Mouse (Mus musculus): ENCODE data around the gene Dgkb.

The Dgkb gene

DNA sequence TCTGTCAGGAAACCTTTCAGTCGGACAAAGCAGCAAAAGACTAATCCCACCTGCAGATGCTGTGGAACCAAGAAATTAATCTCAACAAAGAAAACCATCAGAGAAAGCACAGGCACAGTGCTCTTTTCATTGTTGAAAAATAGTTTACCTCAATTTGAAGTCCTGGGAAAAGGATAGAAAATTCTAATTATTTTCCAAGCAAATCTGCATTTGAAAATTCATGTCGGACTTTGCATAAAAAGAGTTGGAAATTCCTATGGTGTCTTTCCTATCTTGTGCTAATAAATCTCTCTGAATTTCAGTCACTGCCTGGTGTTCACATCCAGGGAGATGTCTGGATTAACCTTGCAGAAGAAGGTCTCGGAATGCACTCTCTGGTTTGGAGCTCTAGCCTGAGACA, at the start of gene Dgkb:
Dgkb (plus strand) TSS at position 301 of the 400 bp plus-strand sequence.
- DNase-seq (ENCODE audit: low spot score in 2 of 2): no peak

DNA sequence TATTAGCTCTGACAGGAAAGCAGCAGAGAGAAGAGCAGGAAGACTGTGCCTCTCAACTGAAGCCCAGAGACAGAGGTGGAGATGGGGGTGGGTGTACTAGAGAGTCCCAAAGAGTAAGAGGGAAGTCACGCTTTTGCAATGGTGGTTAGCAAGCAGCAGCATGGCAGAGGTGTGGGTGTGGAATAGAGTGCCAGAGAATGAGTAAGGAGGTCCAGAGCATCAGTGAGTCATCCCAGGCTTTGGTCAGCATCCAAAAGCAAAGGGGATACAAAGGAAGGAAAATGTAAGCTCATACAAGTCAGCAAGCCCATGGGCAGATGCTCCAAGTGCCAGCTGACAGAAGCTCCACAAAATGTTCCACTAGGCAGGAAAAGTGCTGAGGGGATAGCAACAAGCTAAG, 47.7 kb upstream of the Dgkb start:
- peak; percentile 71 to 87 for DNase-seq (ENCODE audit: low spot score in 2 of 2)

DNA sequence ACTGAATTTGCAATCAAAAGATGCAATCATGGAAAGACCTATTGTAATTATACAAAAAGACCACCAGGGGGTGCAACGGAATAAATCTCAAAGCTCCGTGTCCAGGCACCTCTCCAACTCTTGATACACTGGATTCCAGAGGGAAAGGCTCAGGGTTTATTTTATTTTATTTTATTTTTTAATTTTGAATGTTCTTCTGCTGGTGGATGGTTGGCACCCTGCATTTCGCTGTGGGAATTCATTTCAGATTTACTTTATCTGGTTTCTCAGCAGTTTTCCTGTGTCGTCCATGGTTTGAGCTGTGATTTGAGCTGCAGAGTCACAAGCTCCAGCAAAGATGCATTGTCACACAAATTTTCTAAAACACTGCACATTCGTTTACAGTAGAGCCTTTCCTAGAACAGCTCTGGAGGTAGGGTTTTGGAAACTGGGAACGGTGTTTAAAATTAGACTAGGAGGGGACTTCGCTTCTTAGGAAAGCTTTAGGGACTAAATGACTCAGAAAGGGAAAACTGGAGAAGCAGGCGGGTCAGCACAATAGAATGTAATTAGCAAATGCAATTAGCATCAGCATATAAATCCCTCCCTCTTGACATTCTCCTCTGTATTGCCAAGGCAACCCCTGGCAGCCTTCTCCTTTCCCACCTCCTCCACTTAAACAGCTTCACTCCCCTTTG, 43.7 kb upstream of the Dgkb start:
- peak; percentile 2 to 13 for DNase-seq (ENCODE audit: low spot score in 2 of 2)

DNA sequence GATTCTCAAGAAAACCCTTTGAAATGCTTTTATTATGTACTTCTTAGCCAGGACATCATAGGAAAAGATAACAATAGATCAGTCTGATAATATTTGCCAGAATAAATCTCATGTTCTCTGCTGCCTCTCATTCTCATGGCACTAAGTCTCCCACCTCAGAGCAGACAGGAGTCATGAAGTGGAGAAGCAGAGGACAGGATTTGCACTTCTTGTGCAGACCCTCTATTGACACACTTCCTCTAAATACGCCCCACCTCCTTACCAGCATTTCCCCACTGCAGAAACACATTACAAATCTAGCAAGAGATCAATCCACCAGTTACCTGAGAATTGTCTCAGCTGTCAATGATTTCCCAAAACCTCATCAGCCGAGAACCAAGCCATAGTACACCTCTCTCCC, 42.9 kb upstream of the Dgkb start:
- no peak for DNase-seq (ENCODE audit: low spot score in 2 of 2)

DNA sequence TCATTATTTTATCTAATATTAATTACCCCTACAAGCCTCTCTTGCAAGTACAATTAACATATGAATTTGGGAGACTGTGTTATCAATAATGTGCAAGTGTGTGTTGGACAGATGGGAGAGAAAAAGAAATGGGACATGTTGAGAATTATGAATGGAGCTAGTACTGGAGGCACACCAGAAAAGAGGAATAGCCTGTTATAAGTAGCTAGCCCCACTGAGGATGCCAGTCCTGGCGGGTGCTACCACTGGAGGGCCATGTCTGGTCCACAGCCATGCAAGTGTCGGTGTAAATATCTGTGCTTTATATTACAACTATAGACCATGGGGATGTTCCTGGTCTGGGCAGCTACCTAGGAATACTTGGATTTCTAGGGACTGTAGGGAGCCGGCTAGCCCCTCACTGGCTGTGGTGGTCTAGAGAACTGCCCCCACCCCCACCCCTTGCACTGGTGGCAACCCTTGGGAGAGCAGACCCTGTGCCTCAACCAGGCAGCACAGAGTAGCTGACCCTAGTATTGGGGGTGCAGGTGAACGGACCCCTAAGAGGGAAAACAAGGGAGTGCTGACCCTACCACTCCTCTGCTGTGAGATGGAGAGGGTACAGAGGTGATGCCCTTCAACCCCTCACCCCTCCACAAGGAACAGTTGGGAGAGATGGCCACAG, 21.1 kb upstream of the Dgkb start:
- DNase-seq (ENCODE audit: low spot score in 2 of 2): no peak

DNA sequence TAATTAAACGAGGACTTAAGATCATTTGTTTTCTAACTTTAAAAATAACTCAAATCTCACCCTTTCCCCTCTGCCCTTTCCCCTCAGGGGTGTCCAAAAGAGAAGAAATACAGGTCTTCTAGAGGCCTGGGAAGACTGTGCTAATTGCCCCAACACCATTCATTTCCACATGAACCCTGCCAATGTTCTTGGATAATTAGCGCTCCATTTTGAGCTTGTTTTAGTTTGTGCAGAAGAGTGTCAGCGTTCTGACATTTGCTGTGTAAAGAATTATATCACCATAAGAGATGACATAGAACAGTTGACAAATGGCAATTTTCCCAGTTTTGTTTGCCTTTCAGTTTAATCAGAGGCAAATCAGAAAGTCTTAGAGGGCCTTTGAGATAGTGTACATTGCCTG, 3.4 kb upstream of the Dgkb start:
- no peak for DNase-seq (ENCODE audit: low spot score in 2 of 2)

DNA sequence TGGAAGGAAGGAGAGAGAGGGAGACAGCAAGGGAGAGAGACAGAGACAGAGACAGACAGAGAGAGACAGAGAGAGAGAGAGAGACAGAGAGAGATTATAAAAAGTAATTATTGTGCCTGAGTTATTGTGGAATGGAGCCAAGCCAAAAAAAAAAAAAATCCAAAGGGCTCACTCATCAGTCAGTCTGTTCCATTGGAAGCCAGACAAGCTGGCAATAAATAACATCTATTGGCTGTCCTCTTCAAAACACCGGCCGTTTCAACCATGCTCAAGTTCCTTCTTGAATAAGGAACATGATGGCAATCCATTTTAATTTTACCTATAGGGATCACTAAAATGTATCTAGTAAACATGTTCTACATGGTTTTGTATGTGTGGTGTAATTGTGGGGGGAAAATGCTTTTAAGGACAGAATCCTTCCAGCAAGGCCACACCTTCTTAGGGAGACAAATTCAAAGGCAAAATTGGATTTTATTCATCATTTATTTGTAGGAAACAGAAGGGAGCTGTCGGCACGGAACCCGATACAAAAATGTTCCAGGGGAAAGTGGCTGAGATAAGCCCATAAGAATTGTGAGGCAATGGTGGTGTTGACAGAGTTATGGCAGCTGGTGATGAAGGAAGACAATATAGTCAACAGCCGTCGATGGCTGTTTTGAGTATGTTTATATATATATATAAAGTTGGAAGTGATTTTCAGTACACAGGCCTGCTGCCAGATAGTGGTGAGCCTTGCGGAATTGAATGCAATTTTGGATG, 3.7 kb downstream of the Dgkb start:
- no peak for DNase-seq (ENCODE audit: low spot score in 2 of 2)

DNA sequence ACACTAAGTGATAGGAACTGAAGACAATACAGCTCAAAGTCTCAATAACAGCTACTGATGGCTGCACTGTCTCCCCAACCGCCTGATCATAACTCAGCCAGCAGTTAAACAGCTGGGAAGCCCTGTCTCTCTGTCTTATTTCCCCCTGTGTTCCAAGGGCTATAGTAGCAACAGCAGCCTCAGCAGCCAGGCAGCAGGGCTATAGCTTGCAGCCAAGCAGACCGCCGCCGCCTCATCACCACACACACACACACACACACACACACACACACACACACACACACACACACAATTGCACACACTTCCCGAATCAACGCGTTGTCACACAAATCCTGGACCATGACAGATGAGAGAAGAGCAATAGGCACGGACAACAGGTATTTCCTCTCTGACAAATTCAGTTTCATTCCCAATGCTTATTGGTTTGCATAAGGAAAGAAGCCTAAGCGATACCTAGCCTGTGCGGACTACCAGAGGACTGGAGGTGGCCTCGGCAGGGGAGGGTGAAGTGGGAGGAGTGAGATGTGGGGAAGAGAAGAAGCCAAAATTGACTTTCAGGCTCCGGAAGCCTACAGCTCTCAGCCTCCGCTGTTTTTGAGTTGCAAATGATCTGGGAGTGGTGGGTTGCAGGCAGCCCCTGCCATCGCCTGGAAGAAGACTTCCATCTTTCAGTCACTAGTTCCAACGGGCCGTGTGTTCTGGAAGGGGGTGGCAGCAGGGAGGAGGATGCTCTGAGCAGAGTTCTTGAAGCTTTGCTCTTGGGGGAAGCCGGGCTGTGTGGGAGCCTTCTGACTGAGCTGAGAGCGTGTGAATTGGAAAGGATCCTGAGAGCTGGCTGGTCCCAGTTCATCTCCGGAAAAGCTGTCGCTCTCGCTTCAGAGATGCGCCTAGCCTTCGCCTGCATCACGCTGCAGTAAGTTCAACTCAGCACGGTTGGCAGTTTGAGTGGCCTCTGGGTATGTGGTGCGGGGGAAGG, 62.8 kb downstream of the Dgkb start:
- DNase-seq (ENCODE audit: low spot score in 2 of 2): peak; percentile 69 to 87

DNA sequence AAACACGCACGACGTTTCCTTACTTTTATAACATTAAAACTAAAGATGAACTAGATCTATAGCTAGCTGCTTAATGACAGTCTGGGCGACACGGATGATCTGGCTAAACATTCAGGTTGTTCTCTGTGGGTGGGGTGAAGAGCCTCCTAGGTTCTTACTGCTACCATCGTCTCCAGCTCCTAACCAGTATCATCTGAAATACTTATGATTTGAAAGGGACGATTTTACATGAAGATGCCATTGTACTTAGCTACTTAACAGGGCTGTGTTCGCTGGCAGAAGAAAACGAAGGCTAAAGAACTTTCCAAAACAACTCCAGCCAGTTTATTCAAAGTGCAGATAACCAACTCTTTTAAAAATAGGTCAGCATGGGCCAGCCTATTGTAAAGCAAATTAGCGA, 63.9 kb downstream of the Dgkb start:
- DNase-seq (ENCODE audit: low spot score in 2 of 2): no peak

DNA sequence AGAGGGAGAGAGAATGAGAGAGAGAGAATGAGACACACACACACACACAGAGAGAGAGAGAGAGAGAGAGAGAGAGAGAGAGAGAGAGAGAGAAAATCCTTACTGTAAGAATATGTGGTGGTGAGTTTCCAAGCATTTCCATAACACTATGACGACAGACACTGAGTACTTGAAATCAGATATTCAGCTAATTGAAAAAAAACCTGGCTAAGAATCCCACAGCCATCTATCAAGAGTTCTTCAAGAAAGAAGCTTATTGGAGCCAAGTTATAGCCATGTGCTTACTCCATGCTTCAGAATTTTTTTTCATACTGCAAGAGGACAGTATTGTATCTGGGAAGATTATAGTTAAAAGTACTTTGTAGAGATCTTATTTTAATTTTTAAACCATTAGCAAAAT, 65.3 kb downstream of the Dgkb start:
- DNase-seq (ENCODE audit: low spot score in 2 of 2): no peak

DNA sequence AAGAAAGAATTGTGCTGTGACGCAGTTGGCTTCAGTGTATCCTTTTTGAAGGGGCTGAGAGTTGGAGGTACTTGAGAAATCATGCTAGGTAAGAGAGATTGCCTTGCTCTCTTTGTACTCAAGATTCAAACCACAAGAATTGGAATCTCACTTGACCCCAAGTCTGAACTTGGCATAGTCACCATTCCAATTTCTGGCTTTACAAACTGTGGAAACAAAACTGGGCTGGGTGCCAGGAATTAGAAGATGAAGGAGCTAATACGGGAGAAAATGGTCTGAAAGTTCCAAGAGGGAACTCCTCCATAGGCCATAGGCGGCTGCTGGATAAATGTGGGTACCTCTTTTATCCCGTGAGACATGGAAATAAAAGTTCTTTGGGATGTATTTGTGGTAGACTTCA, 66.3 kb downstream of the Dgkb start:
- DNase-seq (ENCODE audit: low spot score in 2 of 2): no peak

DNA sequence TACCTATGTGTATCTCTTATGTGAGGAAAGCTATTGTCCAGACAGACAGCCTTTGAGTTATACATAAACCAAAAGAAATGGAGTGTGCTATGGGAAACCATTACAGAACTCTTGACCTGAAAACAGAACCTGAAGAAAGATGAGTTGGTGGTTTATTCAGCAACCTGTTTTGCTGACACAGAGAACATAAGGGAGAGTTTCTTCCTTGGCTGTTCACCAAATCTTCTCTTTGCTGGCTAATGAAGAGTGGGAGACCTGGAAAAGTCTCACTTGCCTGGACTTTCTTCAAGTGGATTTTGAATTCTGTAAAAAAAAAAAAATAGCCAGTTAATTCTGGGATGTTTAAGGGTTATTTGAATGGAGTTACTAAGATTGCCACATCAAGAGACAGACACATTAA, 71.1 kb downstream of the Dgkb start:
- DNase-seq (ENCODE audit: low spot score in 2 of 2): no peak

DNA sequence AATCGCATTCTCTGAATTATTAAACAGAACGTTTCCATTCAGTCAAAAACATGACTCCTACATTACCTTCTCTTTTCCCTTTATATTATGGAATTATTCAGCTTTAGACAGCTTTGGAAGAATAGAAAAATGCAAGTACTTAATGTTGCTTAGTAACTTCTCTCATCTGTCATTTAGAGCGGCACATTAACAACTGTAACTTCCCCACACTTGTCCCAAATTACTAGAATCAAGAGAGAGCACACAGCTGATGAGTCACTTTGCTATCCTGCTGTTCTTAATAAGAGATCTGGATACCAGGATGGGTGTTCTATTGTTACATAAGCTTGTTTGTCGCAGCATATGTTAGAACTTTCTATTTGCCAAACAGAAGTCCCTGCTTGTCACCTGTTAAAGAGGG, 71.9 kb downstream of the Dgkb start:
- DNase-seq (ENCODE audit: low spot score in 2 of 2): no peak

DNA sequence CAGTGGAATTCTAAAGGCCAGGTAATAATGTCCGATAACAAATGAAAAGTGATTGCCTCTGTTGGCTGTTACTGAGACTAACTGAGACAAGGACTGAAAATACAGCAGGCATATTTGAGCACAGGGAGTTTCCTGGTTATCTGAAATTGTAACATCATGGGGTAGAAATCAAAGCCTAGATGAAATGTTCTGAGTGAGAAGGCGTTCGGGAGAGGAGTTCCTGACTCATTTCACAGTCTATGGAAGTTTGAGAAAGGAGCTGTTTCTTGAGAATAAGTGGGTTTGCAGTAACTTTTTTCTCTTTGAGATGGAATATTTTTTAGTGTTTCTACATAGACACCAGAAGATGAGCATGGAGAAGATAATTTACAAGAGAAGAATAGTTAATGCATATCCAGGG, 73.8 kb downstream of the Dgkb start:
- no peak for DNase-seq (ENCODE audit: low spot score in 2 of 2)

DNA sequence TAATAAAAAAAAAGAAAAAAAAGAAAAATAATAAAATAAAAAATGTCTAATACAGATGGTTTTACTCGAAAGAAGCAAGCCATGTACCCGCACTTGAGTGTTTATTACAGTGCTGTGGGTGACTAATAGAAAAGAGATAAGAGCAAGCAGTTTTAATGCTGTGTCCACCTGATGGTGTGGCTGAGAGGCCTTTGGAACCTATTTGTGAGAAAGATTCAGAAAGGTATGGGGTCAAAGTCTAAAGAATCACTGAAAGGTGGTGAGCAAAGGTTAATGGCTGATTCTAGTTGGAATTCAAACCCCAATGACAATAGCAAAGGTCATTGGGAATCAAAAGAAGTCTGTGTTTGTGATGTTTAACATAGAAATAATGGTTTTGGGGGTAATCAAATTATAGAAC, 124.6 kb downstream of the Dgkb start:
- DNase-seq (ENCODE audit: low spot score in 2 of 2): no peak

DNA sequence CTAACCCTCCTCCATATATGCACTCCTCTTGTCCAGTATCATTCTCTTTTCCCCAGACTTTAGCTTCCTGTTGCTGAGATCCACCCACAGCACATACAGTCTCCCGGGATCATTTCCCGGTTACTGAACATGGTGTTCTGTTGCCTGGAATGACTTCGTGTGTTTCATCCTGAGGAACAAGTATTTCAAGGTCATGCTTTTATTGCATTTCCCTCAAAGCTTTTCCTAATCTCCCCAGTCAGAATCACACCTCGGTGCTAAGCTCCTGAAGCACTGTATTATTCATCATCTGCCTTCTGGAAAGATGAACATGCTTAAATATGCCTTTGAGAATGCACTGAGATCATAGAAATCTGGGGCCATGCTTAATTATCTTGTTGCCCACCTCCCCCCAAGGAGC, 138.7 kb downstream of the Dgkb start:
- no peak for DNase-seq (ENCODE audit: low spot score in 2 of 2)

DNA sequence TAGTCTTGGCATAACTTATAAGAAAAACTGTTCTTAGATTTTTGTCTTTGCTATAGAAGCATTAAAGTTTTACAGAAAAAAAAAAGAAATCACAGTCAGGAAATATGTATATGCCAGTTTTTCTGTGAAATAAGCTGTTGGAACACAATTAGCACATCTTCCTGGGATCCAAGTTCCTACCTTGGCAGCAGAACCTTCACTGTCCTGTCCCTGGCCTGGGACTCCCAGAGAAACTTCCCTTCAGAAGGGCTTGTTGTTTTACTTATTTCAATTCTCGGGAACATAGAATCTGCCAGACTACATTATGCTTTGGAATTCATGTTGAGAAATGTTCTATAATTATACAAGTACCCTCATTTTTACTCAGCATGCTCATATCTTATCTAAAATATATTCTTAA, 154.0 kb downstream of the Dgkb start:
- DNase-seq (ENCODE audit: low spot score in 2 of 2): no peak

DNA sequence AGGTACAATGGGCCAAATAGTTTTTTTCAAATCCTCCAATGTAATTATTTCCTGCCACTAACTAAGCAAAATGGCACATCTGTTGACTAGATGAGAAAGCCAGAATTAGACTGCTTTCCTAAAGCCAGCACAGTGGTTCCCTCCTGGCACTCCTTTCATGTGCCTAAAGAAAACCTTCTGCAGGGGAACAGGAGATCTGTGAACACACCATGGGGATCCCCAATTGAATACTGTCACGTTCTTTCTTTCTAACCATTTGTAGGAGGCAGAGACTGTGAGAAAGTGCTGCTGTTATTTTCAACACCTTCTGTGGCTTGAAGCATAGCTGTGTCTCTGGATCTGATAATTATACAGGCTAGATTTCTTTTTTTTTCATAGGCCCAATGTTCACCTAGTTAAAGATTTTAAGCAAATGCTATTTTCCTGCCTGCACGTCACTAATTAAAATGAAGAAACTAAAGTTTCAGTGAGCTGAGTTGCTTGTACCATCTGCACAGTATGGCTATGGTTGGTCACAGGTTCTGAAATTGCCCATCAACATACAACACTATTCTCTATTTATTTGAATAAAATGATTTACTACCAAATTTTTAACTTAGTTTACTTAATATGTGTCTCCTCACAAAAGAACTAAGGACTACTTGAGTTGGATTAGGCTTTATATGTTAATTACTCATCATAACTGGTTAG, 161.1 kb downstream of the Dgkb start:
- peak; percentile 8 to 53 for DNase-seq (ENCODE audit: low spot score in 2 of 2)

DNA sequence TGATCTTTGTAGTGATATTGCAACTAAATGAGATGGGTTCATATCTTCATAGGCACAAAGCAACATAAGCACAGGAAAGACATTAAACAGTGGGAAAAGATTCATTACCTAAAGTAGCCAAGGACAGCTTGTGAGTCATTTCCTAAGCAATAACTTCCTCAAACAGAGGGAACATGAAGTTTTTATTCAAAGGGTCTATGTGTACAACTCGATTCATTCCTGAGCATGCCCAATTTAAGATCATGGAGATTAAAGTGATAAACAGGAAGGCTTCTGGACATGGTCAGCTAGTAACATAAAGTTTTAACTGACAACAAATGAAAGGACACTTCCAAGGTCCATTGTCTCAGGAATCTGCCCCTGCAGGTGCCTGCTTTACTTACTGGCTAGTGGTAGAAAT, 167.8 kb downstream of the Dgkb start:
- DNase-seq (ENCODE audit: low spot score in 2 of 2): no peak

DNA sequence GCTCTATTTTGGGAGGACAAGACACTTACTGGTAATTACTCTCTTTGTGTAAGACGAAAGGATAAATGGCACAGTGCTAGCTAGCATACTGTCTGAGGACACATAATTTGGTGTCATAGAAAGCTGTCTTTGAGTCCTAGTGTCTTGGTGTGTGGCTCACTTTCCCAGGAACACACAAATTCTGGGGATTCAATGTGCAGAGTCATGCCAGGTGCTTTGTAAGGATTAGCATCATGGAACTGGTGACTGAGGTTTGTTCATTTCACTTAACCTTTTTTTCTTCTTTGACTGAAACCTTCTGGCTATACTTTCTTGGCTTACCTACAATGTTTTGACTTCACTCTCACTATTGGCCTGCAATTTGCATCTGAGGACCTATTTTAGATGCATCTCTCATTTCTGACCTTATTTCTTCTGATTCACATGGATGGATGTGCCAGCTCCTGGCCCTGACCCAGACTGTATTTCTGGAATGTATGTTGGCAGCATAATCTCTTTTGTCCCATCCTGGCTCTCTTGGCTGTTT, 170.6 kb downstream of the Dgkb start:
- no peak for DNase-seq (ENCODE audit: low spot score in 2 of 2)

DNA sequence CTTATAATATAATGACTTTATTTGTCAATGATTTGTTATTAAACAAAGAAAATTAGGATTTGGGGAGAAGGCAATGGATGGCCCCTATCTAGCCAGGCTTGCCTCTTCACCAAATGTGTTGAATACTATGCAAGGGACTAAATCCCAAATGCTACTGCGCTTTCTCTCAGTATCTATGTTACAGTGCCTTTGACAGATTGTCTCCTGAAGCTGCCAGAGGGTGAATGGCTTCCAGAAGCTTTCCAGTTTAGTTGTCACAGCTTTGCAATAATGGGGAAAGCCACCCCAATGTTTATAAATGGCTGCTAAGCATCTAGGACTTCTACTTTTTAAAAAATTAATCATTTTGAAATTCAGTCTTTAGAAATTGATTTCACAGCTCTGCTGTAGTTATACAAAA, 175.7 kb downstream of the Dgkb start:
- DNase-seq (ENCODE audit: low spot score in 2 of 2): no peak

Measured in right cerebral cortex, postnatal 36 days (tissue).